Mouse (Mus musculus) E14TG2a.4 (cell line): Measurements from ENCODE around the gene Notum.

Experiments used
- CTCF ChIP-seq: conservative IDR thresholded peaks from 2 replicates; pipeline ENCODE4 v1.5.1; 2014; ENCODE audit warnings: low read length
- NANOG ChIP-seq: IDR thresholded peaks from 2 replicates; pipeline ENCODE4 v1.6.1; 2014; ENCODE audit warnings: borderline replicate concordance, low read length, mixed read lengths
- POU5F1 ChIP-seq: IDR thresholded peaks from 2 replicates; pipeline ENCODE4 v1.6.1; 2014; ENCODE audit warnings: low read length, borderline replicate concordance

DNA sequence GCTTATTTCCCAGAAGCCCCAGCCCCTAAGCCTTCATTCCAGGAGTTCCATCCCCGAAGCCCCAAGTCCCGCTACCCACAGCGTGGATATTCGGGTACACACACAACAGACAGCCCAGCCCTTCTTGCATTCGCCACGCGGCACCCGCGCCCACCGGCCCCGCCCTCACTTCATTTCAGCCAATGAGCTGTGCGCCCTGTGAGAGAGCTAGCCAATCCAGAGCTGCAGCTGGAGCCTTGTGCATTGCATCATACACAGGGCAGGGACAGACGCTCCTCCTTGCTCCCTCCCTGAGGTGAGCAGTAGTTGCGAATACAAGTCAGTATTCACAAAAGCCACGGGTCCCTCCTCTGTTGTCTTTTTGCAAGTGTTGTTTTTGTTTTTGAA is 17.4 kb downstream of the Notum start, which contains the start of gene Pycr1:
- no peak for TF ChIP-seq CTCF
- no peak for TF ChIP-seq NANOG
- no peak for TF ChIP-seq POU5F1
